Mouse (Mus musculus): ENCODE measurements around the gene Slc24a1.
"Not testable (repeated sequence)": the region's sequence is repeated elsewhere in the genome, so short reads cannot be mapped to it uniquely, and the experiment has no call there.

Gene Slc24a1

GRCm38 (mm10) chr9:64951161-64951657 lies at the start of gene Slc24a1:
Gene Slc24a1 (minus strand): TSS chr9:64951607.
- no peak for DNase-seq (ENCODE audit: low spot score in 2 of 2)

GRCm38 (mm10) chr9:64995464-64995863 lies 44.1 kb upstream of the Slc24a1 start:
- not testable (repeated sequence) for DNase-seq (ENCODE audit: low spot score in 2 of 2)

GRCm38 (mm10) chr9:64990291-64990690 lies 38.9 kb upstream of the Slc24a1 start:
- DNase-seq (ENCODE audit: low spot score in 2 of 2) = no peak

- no peak for DNase-seq (ENCODE audit: low spot score in 2 of 2)
These were observed 37.0 kb upstream of the Slc24a1 start for GRCm38 (mm10) chr9:64988443-64988842.

GRCm38 (mm10) chr9:64987651-64988050 lies 36.2 kb upstream of the Slc24a1 start:
- DNase-seq (ENCODE audit: low spot score in 2 of 2) = no peak

GRCm38 (mm10) chr9:64985807-64986206 lies 34.4 kb upstream of the Slc24a1 start:
- DNase-seq (ENCODE audit: low spot score in 2 of 2) = no peak

- peak in 1 of 2 experiments; percentile 14 for DNase-seq (ENCODE audit: low spot score in 2 of 2)
These were observed 33.8 kb upstream of the Slc24a1 start for GRCm38 (mm10) chr9:64985037-64985794.

- no peak for DNase-seq (ENCODE audit: low spot score in 2 of 2)
These were observed 30.5 kb upstream of the Slc24a1 start for GRCm38 (mm10) chr9:64981904-64982303.

- no peak for DNase-seq (ENCODE audit: low spot score in 2 of 2)
These were observed 29.1 kb upstream of the Slc24a1 start for GRCm38 (mm10) chr9:64980548-64980947.

- no peak for DNase-seq (ENCODE audit: low spot score in 2 of 2)
These were observed 9.5 kb upstream of the Slc24a1 start for GRCm38 (mm10) chr9:64960978-64961320.

GRCm38 (mm10) chr9:64960117-64960977 lies 8.9 kb upstream of the Slc24a1 start, which contains the start of gene Ints14:
Gene Ints14 (plus strand): TSS chr9:64960905.
- peak; percentile 96 to 97 for DNase-seq (ENCODE audit: low spot score in 2 of 2)

GRCm38 (mm10) chr9:64957276-64957675 lies 5.9 kb upstream of the Slc24a1 start:
- no peak for DNase-seq (ENCODE audit: low spot score in 2 of 2)

GRCm38 (mm10) chr9:64956337-64956736 lies 4.9 kb upstream of the Slc24a1 start:
- no peak for DNase-seq (ENCODE audit: low spot score in 2 of 2)

- DNase-seq (ENCODE audit: low spot score in 2 of 2) = no peak
These were observed 1.8 kb upstream of the Slc24a1 start for GRCm38 (mm10) chr9:64953190-64953589.

GRCm38 (mm10) chr9:64952055-64952454 lies 648 bp upstream of the Slc24a1 start:
- no peak for DNase-seq (ENCODE audit: low spot score in 2 of 2)

- no peak for DNase-seq (ENCODE audit: low spot score in 2 of 2)
These were observed 3.8 kb downstream of the Slc24a1 start for GRCm38 (mm10) chr9:64947483-64948095.

- DNase-seq (ENCODE audit: low spot score in 2 of 2) = no peak
These were observed 7.4 kb downstream of the Slc24a1 start for GRCm38 (mm10) chr9:64943997-64944396.

GRCm38 (mm10) chr9:64941650-64942049 lies 9.8 kb downstream of the Slc24a1 start:
- no peak for DNase-seq (ENCODE audit: low spot score in 2 of 2)

- DNase-seq (ENCODE audit: low spot score in 2 of 2) = no peak
These were observed 10.6 kb downstream of the Slc24a1 start for GRCm38 (mm10) chr9:64940731-64941346.

- DNase-seq (ENCODE audit: low spot score in 2 of 2) = no peak
These were observed 11.6 kb downstream of the Slc24a1 start for GRCm38 (mm10) chr9:64939790-64940189.

- DNase-seq (ENCODE audit: low spot score in 2 of 2) = no peak
These were observed 12.1 kb downstream of the Slc24a1 start for GRCm38 (mm10) chr9:64939281-64939680.

- no peak for DNase-seq (ENCODE audit: low spot score in 2 of 2)
These were observed 12.9 kb downstream of the Slc24a1 start for GRCm38 (mm10) chr9:64938535-64938934.

Measured in urinary bladder, postnatal 36 days (tissue).